Mouse (Mus musculus) limb, embryonic 11.5 days (tissue): Measurements from ENCODE around the gene Fh1. TPM values are rescaled to one million over a fixed set of nuclear protein-coding genes. Genes with fewer than 3 reads are reported as not detected.

Experiments used
- ATAC-seq: fragments of 200-750 bp; cut with Nextera tagmentation; 2 replicates; pipeline ENCODE4 v1.8.0; 2017; ENCODE audit warnings: low read depth; ENCODE audit not compliant: insufficient number of reproducible peaks, low FRiP score, low TSS enrichment
- DNase-seq: peaks from one replicate; pipeline ENCODE4 v3.0.0-alpha.2; 2015; ENCODE audit warnings: low spot score
- H3K27ac ChIP-seq: fragments of 300-500 bp; sonication (generic); replicated peaks from 2 replicates; pipeline ENCODE4 v1.5.1; 2014; ENCODE audit warnings: low read depth, mild to moderate bottlenecking, low read length
- H3K27me3 ChIP-seq: fragments of 300-500 bp; sonication (generic); 2 replicates; pipeline ENCODE4 v1.6.1; 2014; ENCODE audit warnings: mild to moderate bottlenecking, low read length, mixed read lengths; ENCODE audit not compliant: control insufficient read depth, insufficient read depth
- H3K36me3 ChIP-seq: fragments of 300-500 bp; sonication (generic); 2 replicates; pipeline ENCODE4 v1.6.1; 2014; ENCODE audit warnings: mild to moderate bottlenecking, low read length, moderate library complexity, mixed read lengths; ENCODE audit not compliant: control insufficient read depth, insufficient read depth
- H3K4me1 ChIP-seq: fragments of 300-500 bp; sonication (generic); 2 replicates; pipeline ENCODE4 v1.6.1; 2014; ENCODE audit warnings: low read length, mixed read lengths; ENCODE audit not compliant: control insufficient read depth, insufficient read depth
- H3K4me2 ChIP-seq: fragments of 300-500 bp; sonication (generic); 2 replicates; pipeline ENCODE4 v1.6.1; 2014; ENCODE audit warnings: low read depth, mild to moderate bottlenecking, moderate library complexity; ENCODE audit not compliant: severe bottlenecking
- H3K4me3 ChIP-seq: fragments of 300-500 bp; sonication (generic); 2 replicates; pipeline ENCODE4 v1.5.1; 2014; ENCODE audit warnings: low read depth, low read length
- H3K9ac ChIP-seq: fragments of 300-500 bp; sonication (generic); 2 replicates; pipeline ENCODE4 v1.6.1; 2014; ENCODE audit warnings: mild to moderate bottlenecking, low read length
- H3K9me3 ChIP-seq: fragments of 300-500 bp; sonication (generic); 2 replicates; pipeline ENCODE4 v1.6.1; 2016; ENCODE audit warnings: low read length; ENCODE audit not compliant: control insufficient read depth
- WGBS: fragments of 180-500 bp; shearing (Covaris S2); extraction: QIAGEN DNeasy Blood & Tissue Kit; methylation state at CpG from one replicate; pipeline ENCODE4 v1.1.7; 2014; 5-methylcytosine and 5-hydroxymethylcytosine counted together
- polyA plus RNA-seq: library from polyadenylated mRNA; unstranded; fragments of >200 nt; fragmentation: Nextera tagmentation; extraction: Ambion mirVana; gene quantifications from 2 replicates; pipeline ENCODE4 v1.2.1, GENCODE M21; 2014

Fh1 gene
- polyA plus RNA-seq, 1 experiment from 2014 or later: 114 TPM

DNA sequence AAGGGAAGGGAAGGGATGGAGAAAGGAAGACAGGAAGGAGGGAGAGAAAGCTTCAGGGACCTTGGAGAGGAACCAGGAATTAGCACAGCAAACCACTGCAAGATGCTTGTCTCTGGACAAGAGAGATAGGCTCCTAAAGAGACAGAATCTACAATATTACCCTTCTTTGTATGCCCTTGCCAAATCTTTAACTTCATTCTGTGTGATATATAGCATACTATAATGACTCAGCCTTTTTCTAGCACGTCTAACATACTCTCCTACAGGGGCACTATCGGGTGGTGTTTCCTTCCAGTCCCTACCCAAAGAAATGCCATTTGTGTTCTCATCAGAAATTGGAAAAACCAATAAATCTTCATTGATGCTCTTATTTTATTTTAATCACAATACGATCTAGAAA lies 5.6 kb upstream of the Fh1 start:
- no peaks in the 10 kb centered on the region for H3K27me3 ChIP-seq
- H3K9ac ChIP-seq: no peak overlapping the region
- no peaks in the 10 kb centered on the region for H3K9me3 ChIP-seq
- ATAC-seq (no peak), DNase-seq (no peak)
- H3K4me2 ChIP-seq: no peak overlapping the region
- H3K4me3 ChIP-seq: no peak overlapping the region
- 87% methylated on average over 3 of the region's 3 CpGs for WGBS
- no peaks in the 10 kb centered on the region for H3K36me3 ChIP-seq
- no peak overlapping the region for H3K27ac ChIP-seq
- no peaks in the 10 kb centered on the region for H3K4me1 ChIP-seq

DNA sequence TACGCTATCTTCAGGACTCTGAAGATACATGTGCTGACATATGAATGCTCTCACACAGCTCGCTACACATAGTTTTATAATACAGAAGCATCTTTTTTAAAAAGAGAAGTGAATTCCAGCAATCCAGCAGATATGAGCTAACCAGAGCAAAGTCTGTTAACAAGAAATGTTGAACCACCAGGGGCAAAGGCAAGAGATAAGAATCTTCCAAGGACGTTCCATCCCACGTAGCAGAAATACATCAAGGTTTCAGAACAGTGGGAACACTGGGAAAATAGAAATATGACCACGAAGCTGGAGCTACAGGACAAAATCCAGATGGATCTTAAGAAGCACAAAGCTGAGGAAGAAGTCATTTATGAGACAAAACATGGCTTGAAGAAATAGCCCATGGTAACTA lies 4.9 kb upstream of the Fh1 start:
- DNase-seq: no peak

GRCm38 (mm10) chr1:175629248-175629647 lies 3.8 kb upstream of the Fh1 start:
- no peak for ATAC-seq
- DNase-seq: no peak
- H3K9me3 ChIP-seq: no peaks in the 10 kb centered on the region
- H3K4me1 ChIP-seq: peaks cover 4% of the 10 kb centered on the region; the same call in 1 of the 2 replicates
- no peak overlapping the region for H3K4me2 ChIP-seq
- H3K9ac ChIP-seq: no peak overlapping the region
- 88% methylated on average over 6 of the region's 6 CpGs for WGBS
- H3K27me3 ChIP-seq: no peaks in the 10 kb centered on the region
- no peak overlapping the region for H3K4me3 ChIP-seq
- no peak overlapping the region for H3K27ac ChIP-seq
- H3K36me3 ChIP-seq: no peaks in the 10 kb centered on the region

More for the DNA sequence above, 4.9 kb upstream of the Fh1 start:
- WGBS: 83% methylated on average over 5 of the region's 5 CpGs
- Histone ChIP-seq H3K27me3 (no peaks in the 10 kb centered on the region), H3K4me2 (no peak overlapping the region), H3K9ac (no peak overlapping the region), H3K9me3 (no peaks in the 10 kb centered on the region), H3K27ac (no peak overlapping the region), H3K4me1 (no peaks in the 10 kb centered on the region), H3K36me3 (no peaks in the 10 kb centered on the region), H3K4me3 (no peak overlapping the region)
- ATAC-seq: no peak

- Histone ChIP-seq H3K4me2 (peak overlapping the region; percentile 41; the same call in 1 of the 2 replicates), H3K4me3 (peak overlapping the region; percentile 89), H3K27ac (no peak overlapping the region), H3K4me1 (peaks cover 5% of the 10 kb centered on the region; the same call in 1 of the 2 replicates), H3K36me3 (no peaks in the 10 kb centered on the region), H3K9ac (no peak overlapping the region), H3K9me3 (no peaks in the 10 kb centered on the region), H3K27me3 (no peaks in the 10 kb centered on the region)
- WGBS: 85% methylated on average over 1 of the region's 1 CpGs
- ATAC-seq: peak; percentile 31; the same call in 1 of the 2 replicates
- peak; percentile 33 for DNase-seq
These were observed 706 bp upstream of the Fh1 start for GRCm38 (mm10) chr1:175625990-175626692.

- no peak overlapping the region for H3K27ac ChIP-seq
- H3K9me3 ChIP-seq: no peaks in the 10 kb centered on the region
- no peak overlapping the region for H3K4me3 ChIP-seq
- H3K9ac ChIP-seq: no peak overlapping the region
- H3K36me3 ChIP-seq: no peaks in the 10 kb centered on the region
- DNase-seq: no peak
- WGBS: 90% methylated on average over 6 of the region's 6 CpGs
- no peaks in the 10 kb centered on the region for H3K27me3 ChIP-seq
- no peak for ATAC-seq
- H3K4me1 ChIP-seq: peaks cover 5% of the 10 kb centered on the region; the same call in 1 of the 2 replicates
- H3K4me2 ChIP-seq: no peak overlapping the region
These were observed 1.8 kb downstream of the Fh1 start for GRCm38 (mm10) chr1:175623656-175624055.

- peaks cover 6% of the 10 kb centered on the region; the same call in 1 of the 2 replicates for H3K36me3 ChIP-seq
- H3K27me3 ChIP-seq: no peaks in the 10 kb centered on the region
- H3K9ac ChIP-seq: no peak within 1 kb of the TSS
- H3K4me3 ChIP-seq: no peak within 1 kb of the TSS
- DNase-seq (no peak), ATAC-seq (no peak)
- peaks cover 5% of the 10 kb centered on the region; the same call in 1 of the 2 replicates for H3K4me1 ChIP-seq
- H3K9me3 ChIP-seq: no peaks in the 10 kb centered on the region
- H3K27ac ChIP-seq: no peak within 1 kb of the TSS
- WGBS: 94% methylated on average over 13 of the region's 13 CpGs
- no peak within 1 kb of the TSS for H3K4me2 ChIP-seq
These were observed 5.5 kb downstream of the Fh1 start, which contains the start of gene Kmo for GRCm38 (mm10) chr1:175619814-175620431. Gene Kmo, plus strand, starts transcription at chr1:175620381.

DNA sequence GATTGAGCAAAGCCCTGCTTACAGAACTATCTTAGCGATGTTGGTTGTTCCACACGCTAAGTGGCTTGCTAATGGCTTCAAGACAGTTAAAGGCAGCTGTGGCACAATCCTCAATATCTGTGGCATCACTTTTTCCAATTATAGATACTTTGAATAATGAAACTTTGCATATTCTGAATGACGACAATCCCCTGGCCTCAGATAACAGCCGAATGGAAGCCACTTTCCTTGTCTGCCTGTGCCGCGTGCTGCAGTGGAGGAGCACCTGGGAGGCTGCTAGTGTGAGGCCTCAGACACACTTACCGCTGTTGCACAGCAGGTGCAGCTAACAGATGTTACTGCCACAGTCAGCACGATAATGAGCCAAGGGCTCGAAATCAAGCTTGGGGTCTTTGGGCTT lies 10.4 kb downstream of the Fh1 start:
- Histone ChIP-seq H3K36me3 (peaks cover 6% of the 10 kb centered on the region; the same call in 1 of the 2 replicates), H3K4me3 (no peak overlapping the region), H3K9ac (no peak overlapping the region), H3K4me1 (no peaks in the 10 kb centered on the region), H3K27me3 (no peaks in the 10 kb centered on the region), H3K9me3 (no peaks in the 10 kb centered on the region), H3K27ac (no peak overlapping the region), H3K4me2 (no peak overlapping the region)
- ATAC-seq (no peak), DNase-seq (no peak)
- WGBS: 92% methylated on average over 9 of the region's 9 CpGs

- H3K27ac ChIP-seq: no peak overlapping the region
- H3K9ac ChIP-seq: no peak overlapping the region
- H3K36me3 ChIP-seq: peaks cover 5% of the 10 kb centered on the region; the same call in 1 of the 2 replicates
- no peaks in the 10 kb centered on the region for H3K9me3 ChIP-seq
- no peak for DNase-seq
- ATAC-seq: no peak
- H3K4me3 ChIP-seq: no peak overlapping the region
- no peak overlapping the region for H3K4me2 ChIP-seq
- WGBS: 100% methylated on average over 3 of the region's 3 CpGs
- H3K27me3 ChIP-seq: no peaks in the 10 kb centered on the region
- H3K4me1 ChIP-seq: no peaks in the 10 kb centered on the region
These were observed 16.7 kb downstream of the Fh1 start for GRCm38 (mm10) chr1:175608708-175609107.
